Mouse (Mus musculus) cerebellum, adult 9-11 months (tissue): Measurements from ENCODE around the gene Slc5a4b.
"Not testable (repeated sequence)": the region's sequence is repeated elsewhere in the genome, so short reads cannot be mapped to it uniquely, and the experiment has no call there.

Experiments used
- DNase-seq: peaks from one replicate; pipeline ENCODE4 v3.0.0; 2022

Slc5a4b gene

GRCm38 (mm10) chr10:76110861-76111260 is at the start of gene Slc5a4b:
Slc5a4b (minus strand) TSS chr10:76110961.
- DNase-seq: no peak

- DNase-seq: no peak
Measured at GRCm38 (mm10) chr10:76158009-76158408, 47.2 kb upstream of the Slc5a4b start.

DNA sequence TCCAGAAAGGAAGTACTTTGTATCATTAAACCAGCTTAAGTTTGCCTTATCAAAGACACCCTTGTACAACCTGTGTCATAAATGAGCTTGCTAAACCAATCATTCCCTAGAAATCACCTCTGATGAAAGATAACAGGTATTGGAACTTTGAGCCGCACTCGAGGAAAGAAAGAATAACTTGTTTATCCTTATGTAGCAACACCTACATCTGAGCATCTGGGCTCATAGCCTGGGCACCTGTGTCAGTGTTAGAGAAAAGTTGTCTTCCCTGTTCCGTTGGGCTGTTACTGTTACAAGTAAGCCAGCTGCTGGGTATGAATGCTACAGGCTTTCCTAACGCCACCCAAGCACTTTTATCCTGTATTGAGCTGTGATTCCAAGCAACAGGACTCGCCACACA is 46.8 kb upstream of the Slc5a4b start:
- DNase-seq: no peak

GRCm38 (mm10) chr10:76155911-76156310 is 45.1 kb upstream of the Slc5a4b start:
- no peak for DNase-seq

- DNase-seq: no peak
Measured at GRCm38 (mm10) chr10:76147278-76147677, 36.5 kb upstream of the Slc5a4b start, which contains the start of gene Slc5a4a. Slc5a4a (plus strand) TSS chr10:76147451.

DNA sequence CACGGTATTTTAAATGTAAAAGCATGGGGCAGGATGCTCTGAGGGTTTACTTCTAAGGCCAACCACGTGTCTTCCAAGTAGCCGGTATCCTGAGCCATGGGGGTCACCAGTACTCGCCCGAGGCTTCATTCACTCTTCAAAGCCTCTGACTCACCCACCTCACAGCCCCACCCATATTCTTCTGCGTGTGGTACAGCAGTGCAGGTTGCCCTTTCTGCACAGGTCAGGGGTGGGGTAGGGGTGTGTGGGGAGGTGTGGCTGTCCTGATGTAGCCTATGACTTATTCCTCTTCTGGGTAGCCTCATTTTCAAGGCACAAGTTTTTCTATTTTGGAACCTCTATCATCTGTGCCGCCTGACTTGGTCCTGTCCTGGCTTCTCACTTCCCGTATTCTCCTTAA is 36.1 kb upstream of the Slc5a4b start:
- no peak for DNase-seq

DNA sequence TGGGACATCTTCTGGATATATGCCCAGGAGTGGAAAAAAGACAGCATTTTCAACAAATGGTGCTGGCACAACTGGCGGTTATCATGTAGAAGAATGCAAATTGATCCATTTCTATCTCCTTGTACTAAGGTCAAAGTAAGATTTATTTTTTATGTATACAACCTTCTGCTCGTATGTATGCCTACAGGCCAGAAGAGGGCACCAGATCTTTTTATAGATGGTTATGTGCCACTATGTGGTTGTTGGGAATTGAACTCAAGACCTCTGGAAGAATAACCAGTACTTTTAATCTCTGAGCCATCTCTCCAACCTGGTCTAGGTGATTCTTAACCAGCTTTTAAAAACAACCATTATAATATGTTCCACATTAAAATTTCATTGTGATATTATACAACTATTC is 25.6 kb upstream of the Slc5a4b start:
- DNase-seq: no peak

DNA sequence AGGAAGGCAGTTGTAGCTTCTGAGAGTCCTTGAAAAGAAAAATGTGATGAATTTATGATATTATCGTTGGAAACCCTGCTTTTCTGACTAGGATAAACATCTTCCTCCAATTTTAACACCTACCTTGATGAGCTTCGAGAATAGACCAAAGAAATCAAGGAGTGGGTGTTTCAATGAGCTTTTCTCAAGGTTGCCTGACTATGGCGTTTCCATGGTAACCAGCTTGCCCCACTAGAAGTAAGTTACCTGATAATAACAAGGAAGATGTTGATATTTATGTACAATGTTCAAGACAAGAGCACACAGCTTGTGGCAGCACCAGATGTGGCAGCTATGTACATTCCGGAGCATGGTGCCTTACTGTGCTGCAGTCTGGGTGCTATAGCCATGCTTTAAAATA is 21.7 kb upstream of the Slc5a4b start:
- DNase-seq: no peak

DNA sequence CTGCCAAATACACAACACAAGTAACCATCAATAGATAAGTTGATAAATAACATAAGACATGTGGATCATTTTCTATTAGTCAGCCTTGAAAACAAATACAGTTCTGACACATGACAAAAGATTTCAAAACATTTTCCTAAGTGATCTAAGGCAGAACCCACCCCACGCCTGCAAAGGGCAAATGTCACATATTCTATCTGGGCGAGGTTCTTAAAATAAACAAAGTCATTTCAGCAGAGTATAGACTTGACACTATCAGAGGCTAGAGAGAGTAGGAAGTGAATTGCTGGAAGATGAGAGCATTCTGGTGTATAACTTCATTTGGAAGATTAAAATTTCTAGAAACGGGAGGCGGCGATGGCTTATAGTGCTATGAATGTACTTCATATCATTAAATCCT is 10.7 kb upstream of the Slc5a4b start:
- no peak for DNase-seq

GRCm38 (mm10) chr10:76120124-76120711 is 9.5 kb upstream of the Slc5a4b start:
- no peak for DNase-seq

DNA sequence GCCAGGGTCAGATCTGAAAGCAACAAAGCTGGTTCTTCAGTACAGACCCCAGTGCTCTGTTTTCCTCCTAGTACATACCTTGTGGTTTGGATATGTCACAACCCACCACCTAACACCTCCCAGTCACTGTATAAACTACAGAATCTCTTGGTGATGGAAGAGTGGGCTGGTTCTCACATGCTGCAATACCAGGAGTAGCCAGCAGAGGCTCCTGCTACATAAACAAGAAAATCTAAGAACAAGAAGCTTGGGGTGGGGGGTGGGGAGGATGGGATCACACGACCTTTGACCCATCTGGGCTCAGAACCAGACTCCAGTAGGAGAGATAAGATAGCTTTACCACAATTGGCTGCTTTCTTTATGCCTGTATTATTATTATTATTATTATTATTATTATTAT is 8.0 kb upstream of the Slc5a4b start:
- no peak for DNase-seq

DNA sequence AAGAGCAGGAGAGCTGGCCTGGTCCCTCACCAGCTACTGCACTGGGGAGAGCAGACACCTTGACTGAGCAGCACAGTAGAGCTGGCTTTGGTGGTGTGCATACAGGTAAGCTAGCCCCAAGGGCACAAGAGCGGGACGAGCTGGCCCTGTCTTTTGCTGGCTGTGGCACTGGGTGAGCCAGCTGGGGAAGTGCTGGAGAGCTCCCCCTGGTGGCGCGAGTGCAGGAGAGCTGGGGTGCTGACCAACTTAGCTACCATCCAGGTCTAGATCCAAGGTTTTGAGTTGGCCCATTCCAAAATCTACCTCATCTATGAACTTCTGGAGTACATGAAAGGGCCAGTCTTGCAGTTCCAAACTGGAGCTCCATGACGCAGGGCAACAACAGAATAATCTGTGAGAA is 7.2 kb upstream of the Slc5a4b start:
- peak; percentile 14 for DNase-seq

DNA sequence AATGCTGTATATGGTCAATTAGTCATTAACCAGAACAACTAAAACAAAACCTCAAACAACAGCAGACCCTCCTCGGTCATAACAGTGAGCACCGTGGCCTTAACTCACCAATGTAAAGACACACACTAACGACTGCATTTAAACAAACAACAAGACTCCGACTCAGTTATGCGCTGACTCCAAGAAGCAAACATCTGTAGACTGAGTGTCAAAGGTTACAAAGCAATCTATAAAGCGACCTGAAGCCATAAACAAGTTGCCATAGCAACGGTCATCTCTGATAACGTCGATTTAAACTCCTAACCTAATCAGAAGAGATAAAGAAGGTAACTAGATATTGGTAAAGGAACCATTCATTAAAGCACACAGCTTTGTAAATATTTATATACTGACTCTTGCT is 13.4 kb downstream of the Slc5a4b start:
- DNase-seq: no peak

DNA sequence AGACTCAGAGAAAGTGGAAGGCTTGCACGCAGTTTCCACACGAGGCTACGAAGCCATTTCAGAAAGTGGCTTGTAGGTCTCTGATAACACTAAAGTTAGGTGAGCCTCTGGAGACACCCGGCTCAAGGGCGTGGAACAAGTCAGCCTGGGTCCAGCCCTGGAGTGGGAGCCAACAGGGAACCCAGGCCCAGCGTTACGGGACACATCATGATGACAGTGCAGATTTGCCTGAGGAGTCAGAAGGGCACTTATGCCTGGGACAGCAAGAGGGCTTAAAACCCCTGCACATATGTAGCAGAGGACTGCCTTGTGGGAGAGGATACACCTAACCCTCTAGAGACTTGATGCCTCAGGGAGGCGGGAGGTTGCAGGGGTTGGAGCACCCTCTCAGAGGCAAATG is 14.2 kb downstream of the Slc5a4b start:
- no peak for DNase-seq

DNA sequence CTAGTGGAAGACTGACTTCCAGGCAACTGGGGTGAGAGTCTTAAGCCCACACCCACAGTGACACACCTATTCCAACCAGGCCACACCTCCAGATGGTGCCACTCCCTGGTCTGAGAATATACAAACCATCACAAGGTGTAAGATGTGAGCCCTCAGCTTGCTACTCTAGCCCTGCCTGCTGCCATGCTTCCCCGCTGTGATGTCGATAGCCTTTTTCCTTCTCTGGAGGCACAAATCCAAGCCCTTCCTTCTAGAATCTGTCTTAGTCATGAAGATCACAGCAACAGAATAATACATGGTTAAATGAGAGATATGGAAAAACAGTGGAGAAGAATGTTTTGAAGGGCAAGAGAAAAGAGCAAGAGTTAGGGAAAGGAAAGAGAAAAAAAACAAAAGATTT is 33.8 kb downstream of the Slc5a4b start:
- DNase-seq: not testable (repeated sequence)

DNA sequence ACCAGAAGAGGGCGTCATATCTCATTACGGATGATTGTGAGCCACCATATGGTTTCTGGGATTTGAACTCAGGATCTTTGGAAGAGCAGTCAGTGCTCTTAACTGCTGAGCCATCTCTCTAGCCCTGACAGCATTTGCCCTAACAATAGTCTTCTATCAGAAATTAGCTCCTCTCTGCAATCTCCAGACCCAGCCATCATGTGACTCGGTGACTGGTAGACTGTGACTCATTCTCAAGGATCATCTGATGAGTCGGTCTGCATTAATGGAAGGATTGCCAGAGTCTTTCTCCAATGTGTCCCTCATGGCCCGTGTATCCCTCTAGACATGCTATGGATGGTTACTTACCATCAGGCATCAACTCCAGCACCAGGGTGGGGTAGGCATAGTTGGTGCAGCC is 38.7 kb downstream of the Slc5a4b start:
- not testable (repeated sequence) for DNase-seq

DNA sequence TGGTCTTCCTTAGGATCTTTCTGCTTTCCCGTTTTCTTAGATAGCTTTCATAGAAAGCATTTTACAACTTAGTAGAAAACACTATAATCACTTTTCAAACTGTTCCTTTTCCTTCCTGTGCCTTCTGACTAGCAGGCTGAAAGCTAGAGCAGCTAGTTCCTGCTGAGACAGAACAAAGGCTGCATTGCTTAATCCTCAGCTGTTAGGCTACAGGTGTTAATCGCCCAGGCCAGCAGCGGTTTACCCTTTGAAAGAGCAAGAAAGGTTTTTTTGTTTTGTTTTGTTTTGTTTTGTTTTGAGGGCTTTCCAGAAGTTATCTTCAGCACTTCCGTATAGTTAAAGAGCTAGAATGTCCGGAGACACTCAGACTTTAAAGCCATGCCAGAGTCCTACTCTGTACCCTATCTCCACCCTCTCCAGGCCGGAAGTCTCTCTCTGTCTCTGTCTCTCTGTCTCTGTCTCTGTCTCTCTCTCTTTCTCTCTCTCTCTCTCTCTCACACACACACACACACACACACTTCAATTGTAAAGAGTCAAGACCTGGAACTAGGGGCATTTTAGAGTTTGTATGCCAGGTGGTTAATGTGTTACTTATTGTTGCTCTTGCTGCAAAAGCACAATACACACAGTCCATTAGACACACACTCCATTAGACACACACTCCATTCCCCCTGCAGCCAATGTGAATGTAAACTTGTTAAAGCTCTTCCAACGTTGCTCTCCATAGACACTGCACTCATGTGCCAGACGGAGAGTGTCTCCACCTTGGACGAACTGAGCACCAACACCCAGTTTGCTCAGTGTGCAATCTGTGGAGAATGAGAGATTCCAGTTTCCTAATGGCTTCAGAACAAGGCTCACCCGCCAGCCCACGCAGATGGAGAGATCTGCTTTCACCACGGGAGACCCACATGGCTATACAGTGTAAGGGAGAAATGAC is 42.8 kb downstream of the Slc5a4b start:
- DNase-seq: peak; percentile 72

- DNase-seq: no peak
Measured at GRCm38 (mm10) chr10:76062439-76062838, 48.3 kb downstream of the Slc5a4b start.

DNA sequence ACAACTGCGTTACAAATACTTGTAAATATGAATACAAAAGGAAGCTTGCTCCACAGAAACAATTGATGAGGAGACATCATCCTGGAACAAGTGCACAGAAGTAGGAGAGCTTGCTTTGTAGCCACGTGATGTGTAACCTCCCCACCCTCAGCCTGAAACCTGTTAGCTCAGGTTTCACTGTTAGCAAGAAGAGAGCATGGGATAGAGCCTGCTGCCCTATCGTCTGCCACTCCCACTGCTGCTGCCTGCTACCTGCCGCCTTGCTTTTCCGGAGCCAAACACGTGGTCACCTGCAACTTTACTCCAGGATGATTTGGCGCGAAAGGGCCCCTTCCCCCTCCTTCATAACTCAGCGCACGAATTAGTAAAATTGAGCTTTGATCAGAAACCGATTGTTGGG is 58.9 kb downstream of the Slc5a4b start:
- no peak for DNase-seq

GRCm38 (mm10) chr10:76048967-76049366 is 61.8 kb downstream of the Slc5a4b start:
- DNase-seq: no peak

- DNase-seq: no peak
Measured at GRCm38 (mm10) chr10:76047182-76047869, 63.4 kb downstream of the Slc5a4b start.

DNA sequence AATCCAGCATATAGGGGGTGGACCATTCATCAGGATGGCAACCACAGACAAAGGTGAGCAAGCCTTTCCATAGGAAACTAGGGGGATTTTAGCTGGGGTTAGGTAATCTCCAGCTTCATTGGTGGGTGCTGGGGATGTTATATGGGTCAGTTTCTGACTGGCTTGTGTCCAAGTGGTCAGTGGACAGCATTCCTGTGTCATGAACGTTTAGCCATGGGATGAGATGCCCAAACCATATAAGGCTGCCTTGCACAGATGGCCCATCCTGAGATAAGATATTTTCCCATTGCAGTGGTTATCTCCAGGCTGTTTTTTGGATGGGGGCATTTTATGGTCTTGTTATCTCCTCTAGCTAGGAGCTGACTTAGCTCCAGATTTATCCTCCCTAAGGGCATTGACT is 64.0 kb downstream of the Slc5a4b start:
- DNase-seq: no peak

DNA sequence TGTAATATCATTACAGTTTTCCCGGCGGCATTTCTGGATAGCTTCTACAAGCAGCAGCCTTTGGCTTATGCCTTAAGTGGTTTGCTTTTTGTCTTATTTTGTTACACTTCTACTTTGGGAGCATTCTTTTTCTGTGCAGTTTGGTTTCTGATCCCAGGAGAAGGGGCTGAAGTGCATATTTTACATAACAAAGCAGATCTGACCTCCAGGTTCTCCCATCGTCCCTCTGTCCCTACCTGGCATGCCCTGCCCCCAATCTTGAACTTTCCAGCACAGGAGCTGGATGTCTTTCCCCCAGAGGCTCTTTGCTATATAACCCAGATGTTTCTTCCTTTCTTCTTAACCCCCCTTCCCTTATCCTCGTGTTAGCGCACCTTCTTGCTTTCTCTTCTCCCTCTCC is 65.4 kb downstream of the Slc5a4b start:
- no peak for DNase-seq

GRCm38 (mm10) chr10:76036962-76037361 is 73.8 kb downstream of the Slc5a4b start:
- DNase-seq: no peak
